Comparison of ENCODE assay signal across 15 mouse cellular contexts in the genomic region with DNA sequence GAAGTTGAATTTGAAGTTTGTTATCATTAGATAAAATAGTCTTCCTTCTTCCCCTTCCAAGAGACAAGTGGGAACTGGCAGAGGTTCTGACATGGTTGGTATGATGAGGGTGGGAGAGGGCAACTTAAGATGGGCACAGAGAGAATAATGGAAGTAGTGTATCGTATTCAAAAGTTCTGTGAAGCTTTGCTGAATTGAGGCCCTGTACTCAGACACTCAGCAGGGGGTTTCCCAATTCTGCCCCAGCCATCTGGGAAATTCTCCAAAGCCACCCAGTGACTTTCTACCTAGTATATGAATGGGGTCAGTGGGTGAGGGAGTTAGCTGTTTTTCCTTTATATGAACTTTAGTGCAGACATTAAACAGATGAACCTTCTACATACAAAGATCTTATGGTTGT.
DNase-seq lines count a peak whose midpoint lies in the region; ATAC-seq lines count a peak whose summit lies in the region.
"Had no signal": no experiment of that assay in that cellular context is flagged by ENCODE, and none has a peak within 500 bp of the region (broad histone marks: within the 10 kb centered on the region; RNA-seq: fewer than 3 reads in every experiment).

No protein-coding gene starts in this region.

- peak; percentile 8 to 12 for DNase-seq in cerebellum, postnatal 10 days
- no peak for DNase-seq in cerebellum, adult 8-10 months
- DNase-seq in fibroblast of lung, adult 2 months (ENCODE audit: low read depth), result peak; percentile 8
- DNase-seq in ovary, postnatal 36 days (ENCODE audit: low spot score), result no peak
- no peak for DNase-seq in thymus, postnatal 0 days (ENCODE audit: low spot score)
- DNase-seq: adrenal gland, postnatal 36 days; cerebellum, adult 2 months; cerebellum, postnatal 25 days; gastrocnemius, postnatal 10 days; heart, adult 2 months; kidney, adult 11 months; kidney, adult 9 months had no signal

- ATAC-seq in CD4-positive, CD25-positive, alpha-beta regulatory T cell, adult 4 months, result peak; percentile 56
- ATAC-seq: forebrain, embryonic 16.5 days; Patski had no signal

Comparison
In these comparisons a context has a peak if more than half of its experiments do, and no peak if none do; other contexts are left out.
1. DNase-seq: peak in cerebellum, postnatal 10 days (2 of 2) and fibroblast of lung, adult 2 months (single experiment); none in cerebellum, adult 8-10 months (single experiment), ovary, postnatal 36 days (single experiment) and thymus, postnatal 0 days (single experiment).